Mouse (Mus musculus) lung, adult 18-20 months (tissue): ENCODE data around the gene Tmem108.

Experiments
- DNase-seq, 2 experiments: peaks; one replicate each; pipeline ENCODE4 v3.0.0; 2022; ENCODE audit warnings: mixed read lengths in 2 of 2

Tmem108 gene

GRCm38 (mm10) chr9:103626156-103626555, 135.5 kb downstream of the Tmem108 start:
- DNase-seq: no peak

GRCm38 (mm10) chr9:103624649-103625048, 137.0 kb downstream of the Tmem108 start:
- peak; percentile 37 to 64 for DNase-seq

- no peak for DNase-seq
These were observed 137.9 kb downstream of the Tmem108 start for GRCm38 (mm10) chr9:103623560-103624316.

- DNase-seq: no peak
These were observed 138.6 kb downstream of the Tmem108 start for GRCm38 (mm10) chr9:103622988-103623387.

- DNase-seq: no peak
These were observed 139.8 kb downstream of the Tmem108 start for GRCm38 (mm10) chr9:103621870-103622269.

- no peak for DNase-seq
These were observed 141.0 kb downstream of the Tmem108 start for GRCm38 (mm10) chr9:103620517-103621212.

GRCm38 (mm10) chr9:103614260-103614659, 147.4 kb downstream of the Tmem108 start:
- DNase-seq: no peak

- DNase-seq: no peak
These were observed 153.2 kb downstream of the Tmem108 start for GRCm38 (mm10) chr9:103608161-103609058.

- DNase-seq: no peak
These were observed 155.6 kb downstream of the Tmem108 start for GRCm38 (mm10) chr9:103606056-103606455.

- DNase-seq: no peak
These were observed 157.8 kb downstream of the Tmem108 start for GRCm38 (mm10) chr9:103603792-103604191.

GRCm38 (mm10) chr9:103601878-103602277, 159.8 kb downstream of the Tmem108 start:
- DNase-seq: no peak

- DNase-seq: no peak
These were observed 160.8 kb downstream of the Tmem108 start for GRCm38 (mm10) chr9:103600834-103601233.

GRCm38 (mm10) chr9:103599908-103600307, 161.7 kb downstream of the Tmem108 start:
- DNase-seq: no peak

- DNase-seq: peak; percentile 41 to 52
These were observed 163.8 kb downstream of the Tmem108 start for GRCm38 (mm10) chr9:103597861-103598260.

- DNase-seq: no peak
These were observed 166.3 kb downstream of the Tmem108 start for GRCm38 (mm10) chr9:103595190-103595837.

- no peak for DNase-seq
These were observed 167.0 kb downstream of the Tmem108 start for GRCm38 (mm10) chr9:103594423-103595189.

GRCm38 (mm10) chr9:103593079-103593478, 168.6 kb downstream of the Tmem108 start:
- no peak for DNase-seq

- no peak for DNase-seq
These were observed 169.7 kb downstream of the Tmem108 start for GRCm38 (mm10) chr9:103591962-103592361.

- no peak for DNase-seq
These were observed 170.8 kb downstream of the Tmem108 start for GRCm38 (mm10) chr9:103590801-103591200.

- no peak for DNase-seq
These were observed 176.8 kb downstream of the Tmem108 start for GRCm38 (mm10) chr9:103584865-103585264.

GRCm38 (mm10) chr9:103582249-103582961, 179.2 kb downstream of the Tmem108 start:
- DNase-seq: no peak
